Mouse (Mus musculus): ENCODE measurements at regions not wholly inside any gene's neighbourhood (a gene's known extent, or its start where the extent isn't known, plus 50 kb on each side); places are given as distances from the start of the nearest gene placed in this dataset.

- intact Hi-C loops (cut with DNase I), result no loop called here
Measured at GRCm38 (mm10) chr9:61679686-61680085, 234.7 kb downstream of the Rplp1 start.

- intact Hi-C loops (cut with DNase I), result no loop called here
Measured at GRCm38 (mm10) chr9:61677603-61678002, 236.7 kb downstream of the Rplp1 start.

- intact Hi-C loops (cut with DNase I), result no loop called here
Measured at GRCm38 (mm10) chr9:61677037-61677436, 237.3 kb downstream of the Rplp1 start.

DNA sequence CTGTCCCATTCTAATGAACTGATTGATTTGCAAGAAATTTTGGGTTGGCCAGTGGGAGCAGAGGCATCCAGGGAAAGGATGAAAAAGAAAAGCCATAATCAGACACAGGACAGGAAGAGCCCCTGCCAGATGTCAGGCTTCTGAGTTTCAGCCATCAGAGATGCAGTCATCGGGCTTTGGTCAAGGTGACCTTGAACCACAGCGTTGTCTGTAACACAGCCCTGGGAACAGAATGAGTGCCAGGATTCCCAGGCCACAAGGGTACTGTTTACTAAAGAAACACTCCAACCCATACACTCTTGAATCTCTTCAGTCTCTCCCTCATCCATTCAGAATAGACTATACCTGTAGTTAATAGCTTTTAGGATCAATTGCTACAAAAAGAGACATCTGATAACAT, 239.0 kb downstream of the Rplp1 start:
- intact Hi-C loops (cut with DNase I), result no loop called here

DNA sequence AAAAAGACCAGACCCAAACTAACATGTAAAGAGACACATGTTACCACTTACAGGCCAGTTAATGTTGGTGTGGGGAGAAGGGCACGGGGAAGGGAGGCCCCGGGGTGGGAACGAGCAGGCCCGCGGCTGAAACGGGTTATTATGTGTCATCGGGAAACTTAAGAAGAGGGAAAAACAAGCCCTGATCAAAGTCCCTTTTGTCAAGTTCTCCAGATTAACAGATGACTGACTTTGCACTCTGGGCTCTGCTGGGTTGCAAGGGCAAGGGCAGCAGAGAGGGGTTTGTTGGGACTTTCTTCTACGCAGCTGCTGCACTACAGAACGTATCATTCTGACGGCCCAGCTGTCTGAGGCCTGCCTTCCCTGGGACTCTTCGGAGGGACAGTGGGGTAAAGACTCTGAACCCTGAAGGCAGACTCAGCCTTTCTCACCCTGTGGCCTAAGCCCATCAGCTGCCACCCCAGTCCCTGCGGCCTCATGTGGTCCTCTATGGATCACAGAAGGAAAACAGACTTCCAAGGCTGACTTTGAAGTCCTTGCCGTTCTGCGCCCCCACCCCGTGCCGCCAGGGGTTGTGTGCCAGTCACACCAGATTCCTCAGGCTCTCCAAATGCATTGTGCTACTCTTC, 240.7 kb downstream of the Rplp1 start:
- intact Hi-C loops (cut with DNase I), result no loop called here

GRCm38 (mm10) chr9:61670986-61671385, 243.4 kb downstream of the Rplp1 start:
- intact Hi-C loops (cut with DNase I), result no loop called here

GRCm38 (mm10) chr9:61669729-61670520, 244.4 kb downstream of the Rplp1 start:
- intact Hi-C loops (cut with DNase I), result no loop called here

GRCm38 (mm10) chr9:61668723-61669122, 245.6 kb downstream of the Rplp1 start:
- intact Hi-C loops (cut with DNase I), result no loop called here

DNA sequence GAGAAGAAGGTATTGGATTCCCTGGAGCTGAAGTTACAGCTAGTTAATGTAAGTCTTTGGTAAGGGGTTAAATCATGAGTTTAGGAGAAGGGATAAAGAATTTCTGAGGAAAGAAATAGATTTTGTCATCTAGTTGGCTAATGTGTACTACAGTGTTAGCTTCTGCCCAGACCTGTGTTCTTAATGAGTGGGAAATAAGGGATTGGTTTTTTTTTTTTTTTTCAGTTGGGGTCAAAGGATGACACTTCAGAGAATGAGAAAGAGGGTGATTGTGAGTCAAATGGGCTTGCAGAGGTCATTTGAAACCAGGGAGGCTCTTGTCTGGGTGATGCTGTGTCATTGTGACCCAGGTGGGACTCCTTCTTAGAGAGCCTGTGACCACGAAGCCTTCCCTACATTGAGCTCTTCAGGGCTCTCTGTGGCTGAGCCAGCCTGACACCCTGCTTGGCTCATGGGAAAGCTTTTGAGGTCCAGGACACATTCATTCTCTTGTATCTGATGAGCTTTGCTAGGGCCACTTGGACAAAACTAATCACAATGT, 246.1 kb downstream of the Rplp1 start:
- intact Hi-C loops (cut with DNase I), result no loop called here

GRCm38 (mm10) chr9:61667453-61668074, 246.8 kb downstream of the Rplp1 start:
- intact Hi-C loops (cut with DNase I), result no loop called here

GRCm38 (mm10) chr9:61666761-61667332, 247.5 kb downstream of the Rplp1 start:
- intact Hi-C loops (cut with DNase I), result no loop called here

DNA sequence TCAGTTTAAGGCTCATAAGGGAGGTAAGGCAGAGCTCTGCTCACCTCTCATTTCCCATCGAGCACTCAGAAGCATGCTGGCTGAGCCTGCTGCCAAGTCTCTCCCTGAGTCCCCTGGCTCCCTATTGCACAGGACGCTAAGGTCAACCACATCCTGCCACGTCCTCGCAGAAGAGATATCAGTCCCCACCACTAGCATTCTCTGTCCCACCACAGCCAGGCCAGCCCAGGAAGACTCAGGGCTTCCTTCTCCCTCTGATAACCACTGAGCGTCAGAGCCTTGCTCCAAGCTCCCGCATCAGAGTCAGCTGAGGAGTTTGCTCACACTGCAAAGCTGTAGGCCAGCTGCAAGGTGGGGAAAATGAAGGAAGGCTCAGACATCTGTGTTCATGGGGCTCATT, 248.2 kb downstream of the Rplp1 start:
- intact Hi-C loops (cut with DNase I), result no loop called here

DNA sequence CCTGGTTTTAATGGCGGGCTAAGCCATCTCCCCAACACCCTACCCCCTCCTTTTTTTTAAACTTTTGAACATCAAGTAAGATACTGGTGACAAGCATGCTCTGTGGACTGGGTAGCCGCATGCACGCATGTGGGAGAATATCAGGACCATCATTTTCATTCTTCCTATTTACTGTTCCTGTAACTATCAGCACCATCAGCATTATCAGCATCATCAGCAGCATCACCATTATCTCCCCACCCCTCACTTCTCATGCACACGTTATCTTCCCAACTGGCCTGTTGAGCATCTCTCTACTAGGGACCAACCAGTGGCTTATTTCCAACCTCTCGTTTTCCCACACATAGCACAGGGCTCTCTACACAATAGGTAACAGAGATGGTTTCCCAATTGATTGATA, 249.1 kb downstream of the Rplp1 start:
- intact Hi-C loops (cut with DNase I), result no loop called here

DNA sequence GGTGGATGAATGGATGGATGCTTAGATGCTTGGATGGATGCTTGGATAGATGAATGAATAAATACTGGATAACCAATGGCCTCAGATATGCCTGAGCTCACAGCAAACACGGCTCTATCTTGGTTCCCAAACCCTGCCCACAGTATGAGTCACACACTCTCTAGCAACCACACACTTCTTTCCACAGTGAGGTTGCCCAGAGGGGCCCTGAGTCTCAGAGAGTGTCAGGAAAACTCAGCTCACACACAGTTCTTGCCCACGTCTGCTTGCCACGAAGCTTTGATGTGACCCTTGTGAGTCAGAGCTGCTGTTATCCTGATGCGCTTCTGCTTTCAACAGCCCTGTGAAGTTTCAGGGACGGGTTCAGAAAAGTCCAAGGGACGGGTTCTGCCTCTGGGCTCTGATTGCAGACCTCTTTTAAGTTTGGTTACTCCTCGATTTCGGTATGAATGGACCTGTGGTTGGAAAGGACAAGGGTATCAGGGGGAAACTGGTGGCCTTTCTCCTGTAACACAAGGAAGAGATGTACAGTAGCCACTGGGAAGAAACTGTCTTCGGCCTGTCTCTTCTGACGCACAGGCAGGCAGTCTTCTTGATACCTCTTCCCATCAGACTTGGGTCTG, 250.2 kb downstream of the Rplp1 start:
- intact Hi-C loops (cut with DNase I), result no loop called here

- intact Hi-C loops (cut with DNase I), result no loop called here
Measured at GRCm38 (mm10) chr9:61662055-61663028, 252.0 kb downstream of the Rplp1 start.

- intact Hi-C loops (cut with DNase I), result no loop called here
Measured at GRCm38 (mm10) chr9:61660191-61660590, 254.2 kb downstream of the Rplp1 start.

DNA sequence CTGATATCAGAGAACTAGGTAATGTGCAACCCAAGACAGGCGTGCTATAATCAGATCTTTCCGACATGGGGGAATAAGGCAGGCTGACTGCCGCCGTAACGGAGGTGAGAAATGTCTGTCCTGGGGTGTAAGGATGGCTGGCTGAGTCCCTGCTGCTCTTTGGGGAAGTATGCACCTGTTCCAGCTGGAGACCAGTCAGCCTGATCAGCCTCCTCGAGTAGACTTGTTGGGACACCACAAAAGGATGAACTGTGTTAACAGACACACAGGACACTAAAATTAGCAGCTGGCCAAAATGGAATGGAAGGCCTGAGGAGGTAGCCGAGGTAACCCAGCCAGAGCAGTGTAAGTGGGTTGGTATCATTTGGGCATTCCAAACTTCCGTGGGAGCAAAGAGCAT, 256.3 kb downstream of the Rplp1 start:
- intact Hi-C loops (cut with DNase I), result no loop called here

DNA sequence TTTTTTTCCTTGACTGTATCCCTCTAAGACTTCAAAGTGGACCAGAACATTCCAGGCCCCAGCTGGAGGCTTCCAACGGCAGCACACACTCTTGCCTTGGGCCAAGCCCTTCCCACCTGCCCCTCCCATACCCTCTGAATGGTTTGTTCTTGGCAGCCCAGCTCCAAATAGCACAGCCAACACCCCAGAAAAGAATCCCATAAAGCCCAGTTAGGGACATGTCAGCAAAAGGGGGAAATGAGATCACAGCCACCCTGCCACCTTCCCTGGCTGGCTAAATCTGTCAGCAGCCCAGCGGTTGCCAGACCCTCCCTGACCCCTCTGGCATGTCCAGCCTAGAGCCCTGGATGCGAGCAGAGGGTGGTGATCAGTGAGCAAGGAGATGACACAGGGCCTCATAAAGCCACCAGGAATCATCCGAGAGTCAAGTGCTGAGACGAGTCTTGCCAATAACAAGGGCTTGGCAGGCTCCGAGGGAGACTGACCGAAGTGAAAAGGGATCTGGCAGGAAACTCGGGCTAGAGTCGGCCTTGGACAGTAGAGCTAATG, 258.8 kb downstream of the Rplp1 start:
- intact Hi-C loops (cut with DNase I), result no loop called here

- intact Hi-C loops (cut with DNase I), result no loop called here
Measured at GRCm38 (mm10) chr9:61645661-61646425, 268.5 kb downstream of the Rplp1 start.
